Mouse (Mus musculus) megakaryocyte, embryonic 14.5 days (primary cell): Measurements from ENCODE around the gene RPS10-NUDT3.

ENCODE experiments used
- FLI1 ChIP-seq: IDR thresholded peaks from 2 replicates; pipeline ENCODE4 v1.6.1; 2012; ENCODE audit warnings: low read length, inconsistent platforms, mixed read lengths
- GATA1 ChIP-seq: IDR thresholded peaks from 3 replicates; pipeline ENCODE4 v1.6.1; 2012; ENCODE audit warnings: mixed read lengths, low read length, inconsistent platforms, borderline replicate concordance

- TF ChIP-seq FLI1 (no peak), GATA1 (no peak)
These were observed 8.1 kb upstream of the RPS10-NUDT3 start for GRCm38 (mm10) chr17:27643101-27643500.
